9 mouse cellular contexts compared by ENCODE assay signal in genomic region chr19:24998561-24998960, GRCm38 (mm10). TPM values are rescaled to one million over a fixed set of nuclear protein-coding genes. Genes with fewer than 3 reads are reported as not detected.
DNase-seq lines count a peak whose midpoint lies in the region; ATAC-seq and TF ChIP-seq lines count a peak whose summit lies in the region.
"Had no signal": no experiment of that assay in that cellular context is flagged by ENCODE, and none has a peak within 500 bp of the region (broad histone marks: within the 10 kb centered on the region; RNA-seq: fewer than 3 reads in every experiment).

No protein-coding gene starts in this region.

- no peaks in the 10 kb centered on the region for H3K36me3 ChIP-seq in kidney, adult 2 months (ENCODE audit: control insufficient read depth, insufficient read depth, low read length)
- H3K36me3 ChIP-seq in intestine, embryonic 15.5 days = no peaks in the 10 kb centered on the region
- H3K36me3 ChIP-seq in midbrain, embryonic 14.5 days (ENCODE audit: control insufficient read depth, insufficient read depth, low read length) = no peaks in the 10 kb centered on the region
- H3K36me3 ChIP-seq: lung, embryonic 15.5 days had no signal

- no peak for TF ChIP-seq CTCF in kidney, adult 2 months (conservative IDR thresholded peaks at IDR 0.05; ENCODE audit: insufficient read depth, insufficient read length, low read depth, low read length)

- ATAC-seq in common myeloid progenitor, adult 5-6 weeks (replicated peaks; ENCODE audit: low read depth, poor library complexity, severe bottlenecking) = peak; percentile 48
- ATAC-seq in intestine, embryonic 15.5 days = no peak
- ATAC-seq in midbrain, embryonic 14.5 days (ENCODE audit: low FRiP score, low TSS enrichment) = no peak

- no peak for DNase-seq in kidney, adult 2 months
- no peak for DNase-seq in kidney, postnatal 25 days
- peak; percentile 9 for DNase-seq in midbrain, embryonic 14.5 days
- DNase-seq in cerebellum, adult 8-10 months = no peak
- DNase-seq in MN1 (ENCODE audit: low spot score) = no peak
- DNase-seq in retina, postnatal 1 day = no peak

- H3K9ac ChIP-seq in intestine, embryonic 15.5 days = no peak overlapping the region
- H3K9ac ChIP-seq in midbrain, embryonic 14.5 days (replicated peaks; ENCODE audit: low read length) = no peak overlapping the region

- H3K27me3 ChIP-seq in kidney, adult 2 months (replicated peaks; ENCODE audit: control insufficient read depth, insufficient read depth, low read length) = no peaks in the 10 kb centered on the region
- H3K27me3 ChIP-seq in intestine, embryonic 15.5 days (replicated peaks) = 0 out of 2 replicates have a peak, but pooled peaks cover 12% of the 10 kb centered on the region
- H3K27me3 ChIP-seq in midbrain, embryonic 14.5 days (ENCODE audit: control insufficient read depth, insufficient read depth, low read length) = peaks cover 46% of the 10 kb centered on the region

- 66% methylated on average over 5 of the region's 5 CpGs for WGBS in kidney, adult 2 months
- WGBS in intestine, embryonic 15.5 days = 70% methylated on average over 5 of the region's 5 CpGs
- WGBS in midbrain, embryonic 14.5 days = 75% methylated on average over 5 of the region's 5 CpGs

- peaks cover 13% of the 10 kb centered on the region; the same call in 1 of the 2 replicates for H3K4me1 ChIP-seq in kidney, adult 2 months (ENCODE audit: control insufficient read depth, insufficient read depth, low read length)
- peaks cover 4% of the 10 kb centered on the region; the same call in 1 of the 2 replicates for H3K4me1 ChIP-seq in intestine, embryonic 15.5 days (replicated peaks)
- H3K4me1 ChIP-seq in midbrain, embryonic 14.5 days (ENCODE audit: control insufficient read depth, insufficient read depth, low read length) = 0 out of 2 replicates have a peak, but pooled peaks cover 7% of the 10 kb centered on the region

- peak overlapping the region; percentile 77 for H3K27ac ChIP-seq in kidney, adult 2 months (ENCODE audit: insufficient read depth, low read depth, low read length)
- H3K27ac ChIP-seq in intestine, embryonic 15.5 days = no peak overlapping the region
- H3K27ac ChIP-seq in midbrain, embryonic 14.5 days (replicated peaks; ENCODE audit: low read depth, low read length) = no peak overlapping the region

- no peak overlapping the region for H3K4me3 ChIP-seq in kidney, adult 2 months (ENCODE audit: insufficient read depth, low read depth, low read length)
- H3K4me3 ChIP-seq in intestine, embryonic 15.5 days (replicated peaks) = no peak overlapping the region; the same call in 1 of the 2 replicates
- H3K4me3 ChIP-seq in midbrain, embryonic 14.5 days (replicated peaks; ENCODE audit: low read depth, low read length) = peak overlapping the region; percentile 61; the same call in 1 of the 2 replicates

- TF ChIP-seq POLR2A in kidney, adult 2 months (IDR thresholded peaks at IDR 0.05; ENCODE audit: low read depth, low read length) = no peak

- no peaks in the 10 kb centered on the region for H3K9me3 ChIP-seq in intestine, embryonic 15.5 days
- H3K9me3 ChIP-seq in midbrain, embryonic 14.5 days (ENCODE audit: control insufficient read depth, low read length) = no peaks in the 10 kb centered on the region
- H3K9me3 ChIP-seq: lung, embryonic 15.5 days had no signal

- H3K4me2 ChIP-seq in intestine, embryonic 15.5 days (replicated peaks) = peak overlapping the region; percentile 95
- H3K4me2 ChIP-seq in midbrain, embryonic 14.5 days (ENCODE audit: low read length) = no peak overlapping the region

RNA-seq across cellular contexts. Expression of gene Dock8, which starts 0.8 kb away (rescaled TPM):
- 17.8 and 18.4 TPM in 2 replicates for polyA plus RNA-seq in kidney, adult 2 months (2012; rRNA removed)
- total RNA-seq in common myeloid progenitor, adult 5-6 weeks (2017) = 62.0 and 73.1 TPM in 2 replicates
- polyA plus RNA-seq in intestine, embryonic 15.5 days (2015; fragmentation: Nextera tagmentation; extraction: Ambion mirVana) = 5.0 TPM in 2 replicates
- polyA plus RNA-seq in midbrain, embryonic 14.5 days (2014; fragmentation: Nextera tagmentation; extraction: Ambion mirVana) = 0.41 and 0.55 TPM in 2 replicates

RNA-seq across cellular contexts. Expression of gene Cbwd1, which starts 37.2 kb away (rescaled TPM):
- 2.2 and 3.5 TPM in 2 replicates for polyA plus RNA-seq in kidney, adult 2 months (2012; rRNA removed)
- 28.7 and 37.4 TPM in 2 replicates for total RNA-seq in common myeloid progenitor, adult 5-6 weeks (2017)
- polyA plus RNA-seq in intestine, embryonic 15.5 days (2015; fragmentation: Nextera tagmentation; extraction: Ambion mirVana) = 16.2 and 18.8 TPM in 2 replicates
- polyA plus RNA-seq in midbrain, embryonic 14.5 days (2014; fragmentation: Nextera tagmentation; extraction: Ambion mirVana) = 12.5 and 15.0 TPM in 2 replicates
